Mouse (Mus musculus) urinary bladder, adult 2 months (tissue): ENCODE measurements around the gene Cmtm6. TPM values are rescaled to one million over a fixed set of nuclear protein-coding genes. Genes with fewer than 3 reads are reported as not detected.
A peak's percentile ranks its signal among the peaks of the same experiment; 100 is the strongest.
"Not testable (repeated sequence)": the region's sequence is repeated elsewhere in the genome, so short reads cannot be mapped to it uniquely, and the experiment has no call there.

Experiments used
- DNase-seq: peaks from one replicate; pipeline ENCODE4 v3.0.0; 2022; ENCODE audit warnings: low spot score
- polyA plus RNA-seq: library from polyadenylated mRNA; depleted of rRNA; stranded (reverse); fragments of >200 nt; gene quantifications from 2 replicates; pipeline ENCODE4 v1.2.3, GENCODE M21; 2012; rRNA removed

The Cmtm6 gene
- polyA plus RNA-seq, result 40.3 and 41.4 TPM in 2 replicates

DNA sequence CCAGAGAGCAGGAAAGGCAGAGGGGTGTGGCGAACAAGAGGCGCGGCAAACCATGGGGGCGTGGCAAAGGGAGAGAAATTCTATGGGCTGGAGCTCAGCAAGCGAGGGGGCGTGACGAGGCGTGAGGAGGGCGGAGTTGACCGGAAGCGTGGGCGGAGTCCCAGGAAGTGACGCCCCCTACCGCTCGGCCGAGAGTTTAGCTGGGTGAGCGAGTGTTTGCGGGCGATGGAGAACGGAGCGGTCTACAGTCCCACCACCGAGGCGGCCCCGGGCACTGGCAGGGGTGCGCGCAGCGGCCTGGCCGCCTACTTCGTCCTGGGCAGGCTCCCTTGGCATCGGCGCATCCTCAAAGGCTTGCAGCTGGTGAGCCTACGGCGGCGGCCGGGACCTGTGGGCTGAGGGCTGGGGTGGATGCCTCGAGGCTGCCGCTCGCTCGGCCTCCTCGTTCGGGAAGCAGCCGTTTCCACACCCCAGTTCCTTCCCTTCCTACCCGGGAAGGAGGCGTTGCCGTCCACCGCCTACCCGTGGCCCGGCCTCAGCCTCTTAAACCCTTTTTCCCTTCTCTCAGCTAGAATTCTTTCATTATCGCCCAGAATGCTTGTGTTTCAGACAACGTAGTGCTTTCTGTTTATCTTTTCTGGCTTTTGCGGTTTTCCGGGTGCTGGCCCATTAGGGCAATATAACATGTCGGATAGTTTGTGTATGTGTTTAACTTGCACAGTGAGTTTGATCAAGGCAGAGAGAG, at the start of gene Cmtm6:
TSS of gene Cmtm6 (plus strand) at position 106 of the 745 bp plus-strand sequence.
- DNase-seq, result peak; percentile 92

- DNase-seq, result no peak
Measured at GRCm38 (mm10) chr9:114682193-114682592, 48.7 kb upstream of the Cmtm6 start.

- DNase-seq, result no peak
Measured at GRCm38 (mm10) chr9:114686245-114686644, 44.7 kb upstream of the Cmtm6 start.

GRCm38 (mm10) chr9:114687639-114688038, 43.3 kb upstream of the Cmtm6 start:
- no peak for DNase-seq

GRCm38 (mm10) chr9:114688252-114688952, 42.5 kb upstream of the Cmtm6 start, which contains the start of gene Dync1li1:
TSS of gene Dync1li1 (plus strand) at chr9:114688790.
- peak; percentile 97 for DNase-seq

- DNase-seq, result no peak
Measured at GRCm38 (mm10) chr9:114688953-114689407, 41.9 kb upstream of the Cmtm6 start.

GRCm38 (mm10) chr9:114690119-114690601, 40.8 kb upstream of the Cmtm6 start:
- DNase-seq, result no peak

- DNase-seq, result no peak
Measured at GRCm38 (mm10) chr9:114691112-114691511, 39.8 kb upstream of the Cmtm6 start.

- not testable (repeated sequence) for DNase-seq
Measured at GRCm38 (mm10) chr9:114695662-114696061, 35.3 kb upstream of the Cmtm6 start.

DNA sequence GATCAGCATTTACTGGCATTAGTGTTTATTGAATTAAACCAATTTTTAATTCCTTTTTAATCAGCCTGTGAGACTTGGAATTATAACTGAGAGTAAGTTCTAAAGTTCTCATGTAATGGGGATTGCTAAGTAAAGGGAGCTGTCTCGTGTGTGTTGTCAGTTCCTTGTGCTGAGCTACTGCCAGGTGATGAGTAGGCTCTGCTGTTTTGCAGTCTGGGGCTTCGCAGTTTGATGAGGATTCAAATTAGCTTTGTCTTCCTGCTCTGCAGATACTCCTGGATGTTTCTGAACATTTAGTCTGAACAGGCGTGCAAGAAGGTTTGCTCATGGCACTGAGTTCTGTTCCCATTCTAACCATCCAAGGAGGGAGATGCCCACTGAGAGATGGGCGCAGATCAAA, 33.8 kb upstream of the Cmtm6 start:
- no peak for DNase-seq

DNA sequence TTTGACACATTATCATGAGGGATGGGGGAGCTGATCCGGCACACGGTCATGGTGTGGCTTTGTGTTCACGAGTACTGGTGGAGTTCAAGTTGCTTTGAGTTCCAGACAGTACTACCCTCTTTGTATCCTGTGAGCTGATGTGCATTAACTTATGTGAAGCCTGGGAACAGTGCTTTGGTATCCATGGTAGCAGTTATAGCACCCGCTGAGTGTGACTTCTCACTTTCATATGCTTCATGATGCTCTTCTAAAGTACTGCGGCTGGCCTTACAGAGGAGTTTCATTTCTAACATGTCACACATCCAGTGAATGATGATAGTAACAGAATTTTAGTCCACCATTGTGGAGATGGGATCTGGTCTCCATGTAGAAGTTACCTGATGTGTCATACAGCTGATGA, 33.0 kb upstream of the Cmtm6 start:
- no peak for DNase-seq

GRCm38 (mm10) chr9:114699262-114699661, 31.7 kb upstream of the Cmtm6 start:
- no peak for DNase-seq

DNA sequence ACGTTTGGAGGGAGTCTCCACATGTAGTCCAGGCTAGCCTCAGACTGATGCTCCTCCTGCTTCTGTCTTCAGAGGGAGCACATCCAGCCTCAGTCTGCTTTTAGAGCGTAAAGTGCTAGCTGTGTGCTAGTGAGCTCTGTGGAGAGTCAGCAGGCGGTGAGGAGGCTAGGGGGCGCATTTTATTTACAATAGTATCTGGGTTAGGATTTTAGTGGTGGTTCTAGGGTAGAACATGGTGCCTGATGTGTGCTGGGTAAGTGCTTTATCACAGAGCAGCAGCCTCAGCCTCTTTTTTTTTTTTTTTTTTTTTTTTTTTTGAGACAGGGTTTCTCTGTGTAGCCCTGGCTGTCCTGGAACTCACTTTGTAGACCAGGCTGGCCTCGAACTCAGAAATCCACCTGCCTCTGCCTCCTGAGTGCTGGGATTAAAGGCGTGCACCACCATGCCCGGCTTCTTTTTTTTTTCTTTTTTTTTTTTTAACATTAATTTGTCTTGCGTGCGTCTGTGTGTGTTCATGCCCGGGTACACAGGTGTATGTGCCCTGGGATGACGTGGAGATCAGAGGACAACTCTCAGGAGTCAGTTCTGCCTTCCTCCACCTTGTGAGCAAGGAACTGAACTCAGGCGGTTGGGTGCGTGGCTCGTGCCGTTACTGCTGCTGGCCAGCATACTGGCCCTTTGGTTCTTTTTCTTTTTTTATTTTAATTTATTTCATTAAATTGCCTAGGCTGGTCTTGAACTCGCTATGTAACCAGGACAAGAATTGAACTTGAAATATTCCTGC, 30.8 kb upstream of the Cmtm6 start:
- DNase-seq, result no peak

- no peak for DNase-seq
Measured at GRCm38 (mm10) chr9:114701031-114701430, 29.9 kb upstream of the Cmtm6 start.

GRCm38 (mm10) chr9:114701921-114702320, 29.0 kb upstream of the Cmtm6 start:
- no peak for DNase-seq

GRCm38 (mm10) chr9:114707805-114708204, 23.1 kb upstream of the Cmtm6 start:
- no peak for DNase-seq

DNA sequence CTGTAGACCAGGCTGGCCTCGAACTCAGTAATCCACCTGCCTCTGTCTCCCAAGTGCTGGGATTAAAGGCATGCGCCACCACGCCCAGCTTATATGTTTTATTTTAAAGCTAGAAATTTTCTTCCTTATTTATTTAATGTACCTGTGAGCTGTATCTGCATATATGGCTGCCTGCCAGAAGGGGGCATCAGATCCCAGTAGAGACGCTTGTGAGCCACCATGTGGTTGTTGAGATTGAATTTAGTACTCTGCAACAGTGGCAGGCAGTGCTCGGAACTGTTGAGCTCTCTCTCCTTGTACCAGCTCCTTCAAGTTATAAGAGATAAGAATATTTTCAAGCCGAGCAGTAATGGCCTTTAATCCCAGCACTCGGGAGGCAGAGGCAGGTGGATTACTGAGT, 20.6 kb upstream of the Cmtm6 start:
- DNase-seq, result no peak

GRCm38 (mm10) chr9:114713481-114713880, 17.4 kb upstream of the Cmtm6 start:
- no peak for DNase-seq

- DNase-seq, result no peak
Measured at GRCm38 (mm10) chr9:114716677-114717331, 14.1 kb upstream of the Cmtm6 start.

DNA sequence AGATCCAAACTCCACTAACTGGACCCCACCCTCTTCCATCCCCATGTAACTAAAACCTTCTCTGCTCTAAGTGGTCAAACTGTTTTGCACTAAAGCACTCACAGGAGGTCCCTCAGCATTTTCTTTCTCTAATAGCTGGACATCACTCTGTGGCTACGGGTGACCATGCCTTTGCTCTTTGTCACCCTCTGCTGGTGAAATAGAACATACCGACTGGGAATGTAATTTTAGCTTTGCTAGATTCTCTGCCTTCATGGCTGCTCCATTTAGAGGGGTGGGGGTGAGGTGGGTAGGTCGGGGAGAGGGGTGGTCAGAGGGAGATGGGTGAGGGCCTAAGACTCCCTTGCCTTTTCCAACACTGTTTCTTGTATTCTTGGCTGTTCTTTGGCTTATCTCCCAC, 3.6 kb upstream of the Cmtm6 start:
- no peak for DNase-seq

DNA sequence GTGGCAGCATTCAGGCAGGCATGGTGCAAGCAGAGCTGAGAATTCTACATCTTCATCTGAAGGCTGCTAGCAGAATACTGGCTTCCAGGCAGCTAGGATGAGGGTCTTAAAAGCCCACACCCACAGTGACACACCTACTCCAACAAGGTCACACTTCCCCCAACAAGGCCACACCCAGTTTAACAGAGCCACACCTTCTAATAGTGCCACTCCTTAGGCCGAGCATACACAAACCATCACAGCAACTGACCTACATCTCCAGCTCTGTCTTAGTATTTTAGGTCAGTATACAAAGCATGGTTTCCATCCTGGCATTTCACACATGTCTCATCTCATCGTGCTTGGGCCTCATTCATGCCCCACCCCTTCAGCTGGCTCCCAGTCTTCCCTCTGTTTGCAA, 2.5 kb upstream of the Cmtm6 start:
- DNase-seq, result not testable (repeated sequence)
